Mouse (Mus musculus) ovary, postnatal 10 days (tissue): ENCODE results near the gene Dock6.
"Not testable (repeated sequence)": the region's sequence is repeated elsewhere in the genome, so short reads cannot be mapped to it uniquely, and the experiment has no call there.

Experiments
- DNase-seq: peaks from one replicate; pipeline ENCODE4 v3.0.0; 2022; ENCODE audit warnings: low spot score

Dock6 gene

GRCm38 (mm10) chr9:21808561-21808960 is 43.9 kb downstream of the Dock6 start:
- no peak for DNase-seq

- no peak for DNase-seq
Measured at GRCm38 (mm10) chr9:21806976-21807375, 45.5 kb downstream of the Dock6 start.

- DNase-seq = no peak
Measured at GRCm38 (mm10) chr9:21806363-21806762, 46.1 kb downstream of the Dock6 start.

- DNase-seq = peak; percentile 74
Measured at GRCm38 (mm10) chr9:21803986-21804644, 48.3 kb downstream of the Dock6 start.

- no peak for DNase-seq
Measured at GRCm38 (mm10) chr9:21801591-21801990, 50.8 kb downstream of the Dock6 start.

GRCm38 (mm10) chr9:21801121-21801520 is 51.3 kb downstream of the Dock6 start:
- no peak for DNase-seq

GRCm38 (mm10) chr9:21799010-21799350 is 53.5 kb downstream of the Dock6 start:
- DNase-seq = no peak

GRCm38 (mm10) chr9:21798345-21799009 is 54.0 kb downstream of the Dock6 start, which contains the start of gene Kank2:
Kank2 (minus strand) TSS chr9:21798744.
- DNase-seq = peak; percentile 92

- DNase-seq = peak; percentile 63
Measured at GRCm38 (mm10) chr9:21797921-21798344, 54.5 kb downstream of the Dock6 start.

GRCm38 (mm10) chr9:21796919-21797318 is 55.5 kb downstream of the Dock6 start:
- DNase-seq = no peak

GRCm38 (mm10) chr9:21796259-21796658 is 56.2 kb downstream of the Dock6 start:
- no peak for DNase-seq

GRCm38 (mm10) chr9:21795579-21795978 is 56.9 kb downstream of the Dock6 start:
- no peak for DNase-seq

GRCm38 (mm10) chr9:21794925-21795324 is 57.5 kb downstream of the Dock6 start:
- DNase-seq = no peak

- DNase-seq = no peak
Measured at GRCm38 (mm10) chr9:21794344-21794834, 58.0 kb downstream of the Dock6 start.

- not testable (repeated sequence) for DNase-seq
Measured at GRCm38 (mm10) chr9:21793507-21793906, 58.9 kb downstream of the Dock6 start.

- DNase-seq = no peak
Measured at GRCm38 (mm10) chr9:21792644-21793043, 59.8 kb downstream of the Dock6 start.

GRCm38 (mm10) chr9:21791861-21792260 is 60.6 kb downstream of the Dock6 start:
- no peak for DNase-seq

- no peak for DNase-seq
Measured at GRCm38 (mm10) chr9:21788234-21788633, 64.2 kb downstream of the Dock6 start.

GRCm38 (mm10) chr9:21787654-21788053 is 64.8 kb downstream of the Dock6 start:
- DNase-seq = no peak

- no peak for DNase-seq
Measured at GRCm38 (mm10) chr9:21786906-21787305, 65.5 kb downstream of the Dock6 start.

GRCm38 (mm10) chr9:21786309-21786708 is 66.1 kb downstream of the Dock6 start:
- not testable (repeated sequence) for DNase-seq

GRCm38 (mm10) chr9:21784517-21785307 is 67.7 kb downstream of the Dock6 start:
- DNase-seq = no peak
